ENCODE assay signal across 17 mouse cellular contexts in genomic region chr15:27754571-27755260, GRCm38 (mm10).
A peak's percentile ranks its signal among the peaks of the same experiment; 100 is the strongest.
DNase-seq lines count a peak whose midpoint lies in the region; ATAC-seq lines count a peak whose summit lies in the region.
"Had no signal": no experiment of that assay in that cellular context is flagged by ENCODE, and none has a peak within 500 bp of the region (broad histone marks: within the 10 kb centered on the region; RNA-seq: fewer than 3 reads in every experiment).

No protein-coding gene starts in this region.

- 0 out of 2 replicates have a peak overlapping the region, but pooled peaks have one; percentile 6 for H3K27ac ChIP-seq in embryonic facial prominence, embryonic 14.5 days (replicated peaks; ENCODE audit: low read depth, low read length)
- no peak overlapping the region for H3K27ac ChIP-seq in embryonic facial prominence, embryonic 10.5 days (replicated peaks)
- peak overlapping the region; percentile 43; the same call in 1 of the 2 replicates for H3K27ac ChIP-seq in lung, embryonic 15.5 days
- H3K27ac ChIP-seq in midbrain, embryonic 16.5 days (ENCODE audit: low read length): no peak overlapping the region
- H3K27ac ChIP-seq: neural tube, embryonic 13.5 days; stomach, postnatal 0 days had no signal

- no peaks in the 10 kb centered on the region for H3K27me3 ChIP-seq in embryonic facial prominence, embryonic 14.5 days (replicated peaks; ENCODE audit: control insufficient read depth, insufficient read depth, low read length)
- H3K27me3 ChIP-seq in embryonic facial prominence, embryonic 10.5 days (replicated peaks; ENCODE audit: low read depth, poor library complexity, severe bottlenecking): no peaks in the 10 kb centered on the region
- H3K27me3 ChIP-seq in lung, embryonic 15.5 days: no peaks in the 10 kb centered on the region
- H3K27me3 ChIP-seq in midbrain, embryonic 16.5 days (ENCODE audit: control insufficient read depth, insufficient read depth, low read depth, low read length): no peaks in the 10 kb centered on the region
- H3K27me3 ChIP-seq: neural tube, embryonic 13.5 days; Patski had no signal

- no peak overlapping the region for H3K4me3 ChIP-seq in embryonic facial prominence, embryonic 14.5 days (ENCODE audit: low read depth, low read length)
- no peak overlapping the region for H3K4me3 ChIP-seq in embryonic facial prominence, embryonic 10.5 days
- no peak overlapping the region for H3K4me3 ChIP-seq in lung, embryonic 15.5 days
- H3K4me3 ChIP-seq in midbrain, embryonic 16.5 days (ENCODE audit: low read depth, low read length): no peak overlapping the region
- H3K4me3 ChIP-seq: neural tube, embryonic 13.5 days had no signal

- no peaks in the 10 kb centered on the region for H3K9me3 ChIP-seq in embryonic facial prominence, embryonic 14.5 days (ENCODE audit: control insufficient read depth, low read length)
- no peaks in the 10 kb centered on the region for H3K9me3 ChIP-seq in embryonic facial prominence, embryonic 10.5 days
- no peaks in the 10 kb centered on the region for H3K9me3 ChIP-seq in lung, embryonic 15.5 days
- H3K9me3 ChIP-seq in midbrain, embryonic 16.5 days (replicated peaks; ENCODE audit: control insufficient read depth, low read length, poor library complexity, severe bottlenecking): no peaks in the 10 kb centered on the region
- H3K9me3 ChIP-seq: neural tube, embryonic 13.5 days had no signal

- no peak for DNase-seq in embryonic facial prominence, embryonic 14.5 days (ENCODE audit: low spot score)
- no peak for DNase-seq in embryonic facial prominence, embryonic 10.5 days (ENCODE audit: low spot score)
- DNase-seq in right cerebral cortex, adult 18-20 months: peak; percentile 32
- DNase-seq in right cerebral cortex, postnatal 10 days (ENCODE audit: low spot score in 2 of 2): no peak
- DNase-seq in testis, postnatal 10 days (ENCODE audit: low spot score): peak; percentile 57
- no peak for DNase-seq in gastrocnemius, adult 8-10 months (ENCODE audit: low spot score in 2 of 2)
- DNase-seq: cerebellum, adult 2 months; forebrain, postnatal 0 days; gastrocnemius, postnatal 10 days; kidney, adult 2 months; thymus, postnatal 36 days had no signal

- 72% methylated on average over 7 of the region's 7 CpGs for WGBS in embryonic facial prominence, embryonic 14.5 days
- WGBS in embryonic facial prominence, embryonic 10.5 days: 87% methylated on average over 7 of the region's 7 CpGs
- WGBS in lung, embryonic 15.5 days: 63% methylated on average over 7 of the region's 7 CpGs
- WGBS in midbrain, embryonic 16.5 days: 96% methylated on average over 7 of the region's 7 CpGs

- peaks cover 98% of the 10 kb centered on the region for H3K36me3 ChIP-seq in embryonic facial prominence, embryonic 14.5 days (ENCODE audit: control insufficient read depth, insufficient read depth, low read length)
- H3K36me3 ChIP-seq in embryonic facial prominence, embryonic 10.5 days (replicated peaks): peaks cover 100% of the 10 kb centered on the region
- H3K36me3 ChIP-seq in lung, embryonic 15.5 days: peaks cover 57% of the 10 kb centered on the region
- peaks cover 51% of the 10 kb centered on the region for H3K36me3 ChIP-seq in midbrain, embryonic 16.5 days (ENCODE audit: control insufficient read depth, insufficient read depth, low read length)

- no peak overlapping the region for H3K4me2 ChIP-seq in embryonic facial prominence, embryonic 14.5 days (ENCODE audit: low read depth, low read length)
- H3K4me2 ChIP-seq in lung, embryonic 15.5 days: no peak overlapping the region
- no peak overlapping the region for H3K4me2 ChIP-seq in midbrain, embryonic 16.5 days (ENCODE audit: low read length)
- H3K4me2 ChIP-seq: neural tube, embryonic 13.5 days had no signal

- H3K4me1 ChIP-seq in embryonic facial prominence, embryonic 14.5 days (ENCODE audit: control insufficient read depth, insufficient read depth, low read length): peaks cover 2% of the 10 kb centered on the region; the same call in 1 of the 2 replicates
- H3K4me1 ChIP-seq in embryonic facial prominence, embryonic 10.5 days: peaks cover 16% of the 10 kb centered on the region
- 0 out of 2 replicates have a peak, but pooled peaks cover 2% of the 10 kb centered on the region for H3K4me1 ChIP-seq in lung, embryonic 15.5 days
- 0 out of 2 replicates have a peak, but pooled peaks cover 3% of the 10 kb centered on the region for H3K4me1 ChIP-seq in midbrain, embryonic 16.5 days (ENCODE audit: control insufficient read depth, insufficient read depth, low read length)

- ATAC-seq in embryonic facial prominence, embryonic 14.5 days (ENCODE audit: low read depth): no peak
- no peak for ATAC-seq in lung, embryonic 15.5 days (ENCODE audit: borderline replicate concordance, extremely low read depth, low FRiP score, low TSS enrichment)
- ATAC-seq in midbrain, embryonic 16.5 days: no peak
- ATAC-seq: forebrain, postnatal 0 days; hindbrain, embryonic 16.5 days; Patski had no signal

- H3K9ac ChIP-seq in embryonic facial prominence, embryonic 14.5 days (ENCODE audit: low read depth, low read length): no peak overlapping the region
- no peak overlapping the region for H3K9ac ChIP-seq in lung, embryonic 15.5 days
- H3K9ac ChIP-seq in midbrain, embryonic 16.5 days (ENCODE audit: low read depth, low read length): no peak overlapping the region
- H3K9ac ChIP-seq: forebrain, postnatal 0 days had no signal

Comparison
In these comparisons a context has a peak if more than half of its experiments do, and no peak if none do; other contexts are left out.
1. DNase-seq: peak in right cerebral cortex, adult 18-20 months (single experiment) and testis, postnatal 10 days (single experiment); none in embryonic facial prominence, embryonic 14.5 days (single experiment), embryonic facial prominence, embryonic 10.5 days (single experiment), right cerebral cortex, postnatal 10 days (0 of 2) and gastrocnemius, adult 8-10 months (0 of 2).
2. H3K27ac ChIP-seq: peak in embryonic facial prominence, embryonic 14.5 days (single experiment) and lung, embryonic 15.5 days (single experiment); none in embryonic facial prominence, embryonic 10.5 days (single experiment) and midbrain, embryonic 16.5 days (single experiment).